Mouse (Mus musculus) testis, adult 2 months (tissue): ENCODE data around the gene Jam2.

Experiments used
- CTCF ChIP-seq: fragments of 200-500 bp; IDR thresholded peaks from 2 replicates; pipeline ENCODE4 v1.5.1; 2012; ENCODE audit warnings: low read depth, mild to moderate bottlenecking, inconsistent platforms, low read length, moderate library complexity; ENCODE audit not compliant: control insufficient read depth, insufficient read depth, insufficient replicate concordance
- POLR2A ChIP-seq: fragments of 200-500 bp; IDR thresholded peaks from 2 replicates; pipeline ENCODE4 v1.6.1; 2012; ENCODE audit warnings: low read depth, mild to moderate bottlenecking, inconsistent platforms, low read length, moderate library complexity; ENCODE audit not compliant: control insufficient read depth

GRCm38 (mm10) chr16:84773268-84773861 lies 558 bp upstream of the Jam2 start:
- TF ChIP-seq CTCF: no peak
- no peak for TF ChIP-seq POLR2A
